Mouse (Mus musculus) inflammation-experienced regulatory T-cells, adult 6 months (primary cell): ENCODE measurements around the gene Chrna4. TPM values are rescaled to one million over a fixed set of nuclear protein-coding genes. Genes with fewer than 3 reads are reported as not detected.
A peak's percentile ranks its signal among the peaks of the same experiment; 100 is the strongest.

Experiments
- ATAC-seq: one replicate; pipeline ENCODE4 v1.8.0; 2017
- polyA plus RNA-seq, 3 experiments: library from polyadenylated mRNA; unstranded; fragments of 100-300 nt; shearing (Covaris generic); gene quantifications; one replicate each; pipeline ENCODE4 v1.2.1; 2017

Chrna4 gene
- polyA plus RNA-seq, 3 experiments from 2014 or later = not detected

DNA sequence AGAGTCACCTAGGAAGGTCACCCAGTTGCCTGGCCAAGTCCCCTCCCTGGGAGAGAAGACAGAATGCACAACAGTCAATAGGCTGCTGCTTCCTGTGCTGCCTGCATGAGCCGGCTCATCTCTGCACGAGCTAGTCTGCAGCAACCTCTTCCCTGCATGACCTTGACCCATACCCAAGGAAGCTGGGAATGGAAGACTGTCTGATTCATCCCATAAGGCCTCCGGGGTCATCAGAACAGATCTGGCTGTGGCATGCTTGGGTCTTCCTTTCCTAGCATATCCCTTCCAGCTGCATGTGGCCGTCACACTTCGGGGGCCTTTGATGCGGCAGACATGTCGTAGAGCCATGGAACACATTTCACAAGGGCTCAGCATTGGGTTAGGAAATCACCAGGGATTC lies 8.2 kb downstream of the Chrna4 start:
- ATAC-seq = no peak

DNA sequence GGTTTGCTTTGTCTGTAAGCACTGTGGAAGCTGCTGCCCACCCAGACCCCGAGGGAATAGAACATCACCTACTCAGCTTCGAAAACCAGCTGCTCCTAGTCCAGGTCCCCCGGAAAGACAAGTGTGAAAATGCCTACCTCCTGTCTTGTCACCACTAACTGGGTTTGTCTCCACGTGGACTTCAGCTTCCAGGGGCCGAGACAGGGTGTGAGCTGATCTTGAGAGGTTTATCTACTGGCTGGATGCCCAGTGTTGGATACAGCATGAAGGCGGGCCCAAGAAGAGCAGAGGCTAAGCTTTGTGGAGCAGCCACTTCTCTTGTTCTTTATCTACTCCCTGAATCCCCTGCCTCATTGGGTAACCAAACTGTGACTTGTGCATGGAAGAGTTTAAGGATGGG lies 10.0 kb downstream of the Chrna4 start:
- ATAC-seq = no peak

DNA sequence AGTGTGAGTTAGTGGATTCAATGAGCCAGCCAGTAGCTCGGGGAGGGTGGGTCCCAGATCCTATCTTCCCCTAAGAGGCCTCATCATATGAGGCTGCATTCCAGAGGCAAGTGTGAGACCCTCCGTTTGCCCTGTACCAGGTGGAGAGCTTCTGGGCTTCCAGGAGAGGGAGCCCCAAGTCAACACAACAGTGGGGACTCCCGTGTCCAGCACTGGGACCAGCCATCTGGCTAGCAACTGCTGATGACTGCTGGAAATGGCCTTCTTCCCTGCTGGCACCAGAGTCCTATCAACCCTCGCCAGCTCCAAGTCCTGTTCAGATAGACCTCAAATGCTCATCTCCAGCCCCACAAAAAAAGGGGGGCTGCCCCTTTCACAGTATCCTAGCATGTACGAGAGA lies 10.9 kb downstream of the Chrna4 start:
- ATAC-seq = no peak

- no peak for ATAC-seq
Measured at GRCm38 (mm10) chr2:181031406-181031934, 11.9 kb downstream of the Chrna4 start.

GRCm38 (mm10) chr2:181008339-181008738 lies 35.0 kb downstream of the Chrna4 start:
- no peak for ATAC-seq

DNA sequence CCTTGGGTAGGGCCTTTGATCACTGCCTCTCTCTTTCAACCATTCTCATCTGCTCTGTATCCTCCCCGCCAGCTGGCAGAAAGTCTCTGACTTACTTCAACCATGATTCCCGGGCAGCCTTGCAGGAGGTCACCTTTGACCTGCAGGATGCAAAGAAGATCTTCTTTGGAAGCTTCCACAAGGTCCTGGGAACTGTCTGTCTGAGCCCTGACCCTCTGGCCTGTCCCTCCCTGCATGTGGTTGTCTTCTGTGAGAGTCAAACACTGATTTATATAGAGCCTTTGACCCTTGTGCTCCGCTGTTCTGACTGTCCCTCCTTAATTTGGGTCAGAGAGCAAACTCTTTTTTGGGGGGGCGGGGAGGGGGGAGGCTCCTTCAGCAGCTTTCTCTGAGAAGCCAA lies 36.3 kb downstream of the Chrna4 start:
- no peak for ATAC-seq

DNA sequence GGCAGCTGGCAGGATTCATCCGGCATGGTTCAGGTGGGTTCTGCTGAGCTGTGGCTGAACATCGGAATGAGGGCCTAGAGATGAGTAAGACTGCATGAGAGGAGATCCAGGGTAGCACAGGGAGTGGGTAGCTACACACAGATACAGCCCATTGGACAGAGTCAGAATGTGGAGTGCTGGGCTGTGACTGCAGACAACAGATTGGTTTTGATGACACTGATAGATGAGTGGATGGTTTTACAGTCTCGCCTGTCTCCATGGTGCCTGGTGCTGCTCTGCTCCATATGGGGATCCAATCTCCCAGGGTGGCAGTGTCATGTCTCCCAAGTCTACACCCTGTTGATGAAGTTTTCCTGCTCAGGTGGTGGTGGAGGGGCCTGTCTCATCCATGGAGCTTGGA lies 46.4 kb downstream of the Chrna4 start:
- ATAC-seq = no peak

GRCm38 (mm10) chr2:180996436-180996835 lies 46.9 kb downstream of the Chrna4 start:
- ATAC-seq = peak; percentile 41

- no peak for ATAC-seq
Measured at GRCm38 (mm10) chr2:180995457-180995856, 47.9 kb downstream of the Chrna4 start.

- ATAC-seq = no peak
Measured at GRCm38 (mm10) chr2:180994360-180994759, 49.0 kb downstream of the Chrna4 start.

DNA sequence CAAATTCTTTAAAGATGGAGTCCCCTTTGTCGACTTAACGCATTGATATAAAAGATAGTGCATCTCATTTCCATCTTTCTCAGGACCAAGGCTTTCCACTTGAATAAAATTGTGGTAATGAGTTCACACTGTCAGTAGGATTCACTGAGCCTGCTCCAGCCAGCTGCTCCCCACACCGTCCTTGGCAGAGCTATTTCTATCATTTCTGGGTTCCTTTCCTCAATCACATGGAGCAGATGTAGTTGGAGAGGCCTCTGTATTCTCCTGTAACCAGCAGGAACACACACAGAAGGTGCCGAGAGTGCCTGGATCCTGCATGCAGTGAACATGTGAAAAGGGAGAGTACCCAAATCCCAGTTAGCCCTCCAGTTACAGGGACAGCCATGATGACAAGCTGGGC lies 53.0 kb downstream of the Chrna4 start:
- no peak for ATAC-seq

DNA sequence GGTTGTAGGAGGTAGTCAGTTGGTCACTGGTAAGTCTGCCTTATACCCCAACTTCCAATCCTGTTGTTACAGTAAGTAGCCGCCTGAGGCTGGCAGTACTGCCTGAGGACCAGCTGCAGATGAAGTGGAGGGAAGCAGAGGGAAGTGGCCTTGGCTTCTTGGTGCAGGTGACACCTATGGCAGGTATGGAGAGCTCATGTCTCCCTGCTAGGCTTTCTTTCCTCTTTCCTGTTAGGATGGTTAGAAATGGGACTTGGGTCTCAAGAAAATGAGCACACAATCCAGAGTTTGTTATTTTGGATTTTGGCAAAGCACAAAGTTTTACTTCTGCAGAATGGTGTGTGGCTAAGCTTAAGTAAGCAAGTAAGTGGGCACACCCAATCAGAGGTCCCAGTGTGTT lies 54.4 kb downstream of the Chrna4 start:
- ATAC-seq = no peak

- no peak for ATAC-seq
Measured at GRCm38 (mm10) chr2:180988347-180988913, 54.9 kb downstream of the Chrna4 start.

- ATAC-seq = no peak
Measured at GRCm38 (mm10) chr2:180987432-180988030, 55.8 kb downstream of the Chrna4 start.

DNA sequence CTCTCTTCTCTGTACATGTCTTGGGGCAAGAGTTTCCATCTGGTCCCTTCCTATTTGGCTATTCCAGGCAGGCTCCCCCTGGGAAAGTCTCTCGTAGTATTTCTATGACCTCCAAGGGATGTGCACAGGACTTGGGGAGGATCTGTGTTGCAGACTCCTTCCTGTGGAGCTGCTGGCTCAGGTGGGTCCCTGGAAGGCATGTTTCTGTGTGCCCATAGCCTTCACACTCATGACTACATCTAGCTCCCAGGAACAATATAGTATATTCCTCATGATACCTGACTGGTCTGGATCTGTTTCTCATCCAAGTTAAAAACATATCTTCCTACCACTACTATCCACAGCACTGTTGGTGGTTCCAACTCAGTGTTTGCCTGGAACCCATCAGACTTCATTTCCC lies 56.3 kb downstream of the Chrna4 start:
- ATAC-seq = no peak

DNA sequence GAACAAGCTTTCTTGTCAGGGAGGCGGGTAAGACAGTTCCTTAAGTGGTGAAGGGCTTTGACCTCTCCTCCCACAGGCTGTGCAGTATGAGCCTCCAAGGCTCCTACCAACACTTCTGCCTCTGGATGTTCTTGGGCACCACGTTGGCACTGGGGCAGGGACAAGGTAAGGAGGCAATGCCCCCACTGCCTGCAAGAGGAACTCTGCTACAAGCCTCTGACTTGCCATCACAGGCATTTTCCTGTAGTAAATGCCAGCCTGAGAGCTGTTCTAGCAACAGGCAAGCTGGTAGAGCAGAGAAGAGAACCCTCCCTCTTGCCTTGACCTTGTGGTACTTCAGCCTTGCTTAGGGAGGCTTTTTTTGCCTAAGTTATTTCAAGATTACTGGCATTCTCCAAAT lies 56.9 kb downstream of the Chrna4 start, which contains the start of gene Col20a1:
TSS of gene Col20a1 (plus strand) at position 87 of the 400 bp plus-strand sequence.
- ATAC-seq = no peak

- no peak for ATAC-seq
Measured at GRCm38 (mm10) chr2:180985635-180986034, 57.7 kb downstream of the Chrna4 start.

- no peak for ATAC-seq
Measured at GRCm38 (mm10) chr2:180981133-180981532, 62.2 kb downstream of the Chrna4 start.

Other genes starting within 250 kb of the Chrna4 start
- gene Ythdf1, start 122.6 kb downstream of the Chrna4 start, polyA plus RNA-seq = 10 to 100 TPM in 2 of 3 experiments, 1 to 10 TPM in 1; 8.7 to 13.0 (median 10.2) TPM
- gene Birc7, start 114.5 kb downstream of the Chrna4 start, polyA plus RNA-seq = not detected
- gene Nkain4, start 88.8 kb downstream of the Chrna4 start, polyA plus RNA-seq = not detected
- gene Arfgap1, start 76.3 kb downstream of the Chrna4 start, polyA plus RNA-seq = 10 to 100 TPM; 51.9 to 68.0 (median 52.9) TPM
- gene Col20a1, start 57.0 kb downstream of the Chrna4 start, polyA plus RNA-seq = under 1 TPM in 2 of 3 experiments, not detected in 1; 0.78 to 0.93 TPM
- gene Kcnq2, start 91.8 kb upstream of the Chrna4 start, polyA plus RNA-seq = under 1 TPM in 1 of 3 experiments, not detected in 2; 0.19 TPM
- not detected for gene Eef1a2, start 113.5 kb upstream of the Chrna4 start, polyA plus RNA-seq
- gene Ppdpf, start 143.7 kb upstream of the Chrna4 start, polyA plus RNA-seq = 100 to 1,000 TPM; 128 to 152 (median 146) TPM
- under 1 TPM in 1 of 3 experiments, not detected in 2; 0.09 TPM for gene Ptk6, start 159.2 kb upstream of the Chrna4 start, polyA plus RNA-seq
- gene Srms, start 169.6 kb upstream of the Chrna4 start, polyA plus RNA-seq = under 1 TPM in 2 of 3 experiments, not detected in 1; 0.19 to 0.35 TPM
- gene Fndc11, start 176.5 kb upstream of the Chrna4 start, polyA plus RNA-seq = 1 to 10 TPM in 1 of 3 experiments, under 1 TPM in 2; 0.34 to 1.6 (median 0.53) TPM
- gene Helz2, start 198.5 kb upstream of the Chrna4 start, polyA plus RNA-seq = 10 to 100 TPM; 15.5 to 19.9 (median 17.9) TPM
- gene Gmeb2, start 244.5 kb upstream of the Chrna4 start, polyA plus RNA-seq = 10 to 100 TPM in 2 of 3 experiments, 1 to 10 TPM in 1; 9.1 to 12.8 (median 11.0) TPM